Mouse (Mus musculus) bone marrow, adult 2 months (tissue): ENCODE measurements around the gene Crybg3. TPM values are rescaled to one million over a fixed set of nuclear protein-coding genes. Genes with fewer than 3 reads are reported as not detected.
A peak's percentile ranks its signal among the peaks of the same experiment; 100 is the strongest.

Source experiments
- H3K27ac ChIP-seq: fragments of 200-500 bp; 2 replicates; pipeline ENCODE4 v1.5.1; 2012; ENCODE audit warnings: low read depth, mild to moderate bottlenecking, control low read depth, inconsistent platforms, low read length; ENCODE audit not compliant: control insufficient read depth, poor library complexity, insufficient read depth
- H3K4me1 ChIP-seq: fragments of 200-500 bp; 2 replicates; pipeline ENCODE4 v1.6.1; 2011; ENCODE audit warnings: low read length; ENCODE audit not compliant: control insufficient read depth, insufficient read depth
- H3K4me3 ChIP-seq: fragments of 200-500 bp; replicated peaks from 2 replicates; pipeline ENCODE3; 2011; ENCODE audit warnings: mild to moderate bottlenecking, low read depth, low read length, control low read depth; ENCODE audit not compliant: control insufficient read depth
- CTCF ChIP-seq: fragments of 200-500 bp; IDR thresholded peaks from 2 replicates; pipeline ENCODE4 v1.5.1; 2011; ENCODE audit warnings: low read length, control low read depth; ENCODE audit not compliant: control insufficient read depth, insufficient read depth
- POLR2A ChIP-seq: fragments of 200-500 bp; IDR thresholded peaks from 2 replicates; pipeline ENCODE4 v1.6.1; 2011; ENCODE audit warnings: low read depth, mild to moderate bottlenecking, control low read depth, low read length, borderline replicate concordance; ENCODE audit not compliant: control insufficient read depth
- WGBS: fragments of 180-500 bp; shearing (Covaris S2); methylation state at CpG from one replicate; pipeline ENCODE4 v1.1.7; 2018; 5-methylcytosine and 5-hydroxymethylcytosine counted together
- polyA plus RNA-seq: library from polyadenylated mRNA; stranded (reverse); fragments of >200 nt; gene quantifications from 2 replicates; pipeline ENCODE4 v1.2.4, GENCODE M21; 2011; ENCODE audit warnings: low replicate concordance; ENCODE audit not compliant: missing spikeins, insufficient read depth, insufficient read length

Gene Crybg3
- polyA plus RNA-seq, 1 experiment: 6.1 TPM

DNA sequence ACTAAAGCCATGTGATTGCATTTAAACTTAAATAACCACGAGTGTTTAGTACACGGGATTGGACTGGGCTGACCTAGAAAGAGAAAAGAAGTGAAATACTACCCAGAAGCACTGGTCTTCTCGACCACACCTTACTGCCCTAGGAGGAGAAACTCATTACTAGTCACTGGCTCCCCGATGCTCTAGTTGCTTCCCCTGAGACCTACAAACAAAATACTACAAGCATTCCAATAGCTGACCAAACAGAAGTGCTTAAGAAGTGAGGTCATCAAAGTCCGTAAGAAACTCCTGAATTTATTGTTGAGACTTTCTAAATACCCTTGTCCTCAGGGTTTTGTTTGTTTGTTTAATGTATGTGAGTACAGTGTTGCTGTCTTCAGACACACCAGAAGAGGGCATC lies 90.9 kb downstream of the Crybg3 start:
- Histone ChIP-seq H3K4me1 (no peaks in the 10 kb centered on the region), H3K4me3 (no peak overlapping the region), H3K27ac (no peak overlapping the region)
- 79% methylated on average over 5 of the region's 5 CpGs for WGBS
- no peak for TF ChIP-seq CTCF
- no peak for TF ChIP-seq POLR2A

DNA sequence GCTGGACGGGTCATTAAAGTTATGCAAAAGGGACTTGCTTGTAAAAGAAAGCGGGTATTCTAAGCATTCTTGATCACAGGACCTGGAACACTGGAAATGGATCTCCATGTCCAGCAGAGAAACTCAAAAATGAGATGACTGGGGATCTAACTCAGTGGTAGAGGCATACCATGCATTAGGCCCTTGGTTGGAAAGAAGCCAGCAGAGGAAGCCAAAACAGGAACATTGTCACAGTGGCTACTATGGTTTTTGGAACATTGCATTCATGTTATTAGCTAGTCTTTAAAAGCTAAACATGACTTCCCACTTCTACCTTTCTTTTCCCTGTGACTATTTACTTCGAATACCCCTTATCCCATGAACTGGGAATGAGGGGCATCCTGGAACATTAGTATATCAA lies 101.6 kb downstream of the Crybg3 start:
- peaks cover 2% of the 10 kb centered on the region for H3K4me1 ChIP-seq
- TF ChIP-seq POLR2A: no peak
- TF ChIP-seq CTCF: no peak
- H3K27ac ChIP-seq: no peak overlapping the region
- H3K4me3 ChIP-seq: no peak overlapping the region
- WGBS: 82% methylated on average over 3 of the region's 3 CpGs

DNA sequence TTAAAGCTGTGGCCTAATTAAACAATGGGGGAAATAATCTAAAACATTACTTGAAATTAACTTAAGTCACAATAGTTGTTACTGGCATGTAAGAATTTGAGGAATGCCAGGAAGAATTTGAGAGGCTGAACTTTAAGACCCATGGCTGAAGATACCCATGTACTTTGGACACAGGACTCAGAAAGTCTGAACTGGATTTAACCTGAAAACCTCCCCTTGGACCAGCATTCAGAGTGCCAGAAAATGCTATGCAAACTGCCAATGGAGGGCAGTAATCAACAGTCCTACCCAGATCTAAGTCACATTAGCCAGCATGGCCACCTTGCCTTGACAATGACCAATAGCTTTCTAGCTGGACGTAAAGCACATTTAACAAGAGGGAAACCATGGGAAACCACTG lies 102.8 kb downstream of the Crybg3 start:
- no peak overlapping the region for H3K4me3 ChIP-seq
- 86% methylated on average over 1 of the region's 1 CpGs for WGBS
- TF ChIP-seq CTCF: no peak
- no peak for TF ChIP-seq POLR2A
- no peaks in the 10 kb centered on the region; the same call in none of the 2 replicates for H3K4me1 ChIP-seq
- no peak overlapping the region for H3K27ac ChIP-seq

DNA sequence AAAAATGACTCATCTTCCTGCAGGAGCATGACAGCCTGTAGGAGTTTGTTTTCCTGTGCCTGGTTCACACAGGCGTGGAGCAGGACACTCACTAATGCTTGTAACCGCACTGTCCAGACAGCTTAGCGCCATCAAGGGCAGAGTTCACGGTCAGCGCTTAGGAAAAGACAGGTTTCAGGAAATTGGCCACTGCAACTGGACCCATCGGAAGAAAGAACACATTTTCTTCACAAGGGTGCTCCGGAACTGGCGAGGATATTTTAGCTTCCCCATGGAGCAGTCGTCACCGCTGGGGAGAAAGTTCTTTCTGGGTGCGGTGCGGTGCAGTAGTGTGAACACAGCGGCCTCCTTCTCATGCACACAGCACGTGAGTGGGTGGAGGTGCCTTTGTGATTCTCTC lies 107.6 kb downstream of the Crybg3 start:
- Histone ChIP-seq H3K27ac (no peak overlapping the region), H3K4me3 (no peak overlapping the region), H3K4me1 (no peaks in the 10 kb centered on the region; the same call in 1 of the 2 replicates)
- WGBS: 91% methylated on average over 14 of the region's 14 CpGs
- TF ChIP-seq POLR2A: no peak
- no peak for TF ChIP-seq CTCF

DNA sequence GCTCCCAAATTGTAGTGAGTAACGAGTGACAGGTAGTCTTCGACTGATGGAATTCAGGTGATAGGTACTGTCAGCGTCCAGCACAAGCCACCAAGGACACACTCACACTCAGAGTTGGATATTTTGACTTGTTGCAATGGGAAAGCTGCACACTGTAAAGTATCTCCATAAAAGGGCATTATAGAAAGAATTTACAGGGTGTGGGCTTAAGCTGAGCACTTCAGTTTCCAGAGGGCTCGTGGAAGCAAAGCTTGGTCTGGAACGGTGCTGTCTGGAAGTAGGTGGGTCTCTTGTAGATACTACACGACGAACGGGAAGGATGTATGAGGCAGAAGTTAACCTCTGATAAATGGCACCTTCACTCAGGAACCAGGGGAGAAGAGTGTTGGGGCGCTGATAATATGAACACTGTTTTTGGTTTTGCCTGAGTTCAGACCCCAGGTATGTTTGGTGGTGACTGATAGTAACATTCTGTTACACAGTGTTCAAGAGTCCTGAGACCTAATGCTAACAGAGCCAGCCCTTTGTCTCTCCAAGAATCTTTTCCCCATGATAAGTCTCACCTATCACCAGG lies 112.7 kb downstream of the Crybg3 start:
- TF ChIP-seq POLR2A: no peak
- TF ChIP-seq CTCF: no peak

DNA sequence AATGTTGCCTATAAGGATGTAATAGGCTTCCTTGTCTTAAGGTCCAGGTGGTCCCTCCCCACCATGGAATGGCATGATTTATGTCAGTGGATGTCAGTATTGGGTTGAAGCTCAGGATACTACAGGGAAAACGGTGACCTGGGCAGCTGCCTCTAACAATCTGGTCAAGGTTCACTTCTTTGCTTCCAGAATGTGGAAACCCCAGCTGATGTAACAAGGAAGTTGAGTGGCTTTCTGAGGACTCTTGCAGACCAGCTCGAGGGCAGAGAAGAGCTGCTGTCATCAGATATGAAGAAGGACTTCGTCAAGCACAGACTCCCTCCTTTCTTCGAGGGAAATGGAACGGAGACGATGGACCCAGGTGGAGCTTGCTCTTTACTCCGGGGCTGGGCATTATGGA lies 113.5 kb downstream of the Crybg3 start:
- no peaks in the 10 kb centered on the region for H3K4me1 ChIP-seq

More for the DNA sequence above, 112.7 kb downstream of the Crybg3 start:
- Histone ChIP-seq H3K27ac (no peak overlapping the region), H3K4me1 (no peaks in the 10 kb centered on the region), H3K4me3 (no peak overlapping the region)
- 75% methylated on average over 9 of the region's 9 CpGs for WGBS

DNA sequence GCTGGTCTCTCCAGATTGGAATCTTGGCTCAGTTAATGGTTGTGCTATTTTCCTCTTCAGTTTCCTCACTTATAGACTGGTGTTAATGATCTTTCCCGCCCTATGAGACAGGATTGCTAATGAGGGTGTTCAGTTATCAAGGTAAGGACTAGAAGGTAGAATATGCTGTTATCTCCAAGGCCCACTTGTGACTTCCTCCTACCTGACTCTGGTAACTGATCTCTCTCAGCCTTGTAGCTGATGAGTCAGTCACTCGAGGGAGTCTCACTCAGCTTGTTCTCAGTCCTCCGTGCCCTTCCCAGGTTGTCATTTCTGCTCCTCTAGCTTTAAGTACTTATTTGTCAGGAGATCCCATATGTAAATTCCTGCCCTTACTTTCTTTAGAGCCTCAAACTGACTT lies 122.8 kb downstream of the Crybg3 start:
- TF ChIP-seq POLR2A (no peak), CTCF (no peak)
- WGBS: 70% methylated on average over 3 of the region's 3 CpGs
- Histone ChIP-seq H3K4me1 (no peaks in the 10 kb centered on the region), H3K4me3 (no peak overlapping the region), H3K27ac (no peak overlapping the region)

More for the DNA sequence above, 113.5 kb downstream of the Crybg3 start:
- 65% methylated on average over 7 of the region's 7 CpGs for WGBS
- Histone ChIP-seq H3K27ac (no peak overlapping the region), H3K4me3 (no peak overlapping the region)
- TF ChIP-seq POLR2A (no peak), CTCF (no peak)

DNA sequence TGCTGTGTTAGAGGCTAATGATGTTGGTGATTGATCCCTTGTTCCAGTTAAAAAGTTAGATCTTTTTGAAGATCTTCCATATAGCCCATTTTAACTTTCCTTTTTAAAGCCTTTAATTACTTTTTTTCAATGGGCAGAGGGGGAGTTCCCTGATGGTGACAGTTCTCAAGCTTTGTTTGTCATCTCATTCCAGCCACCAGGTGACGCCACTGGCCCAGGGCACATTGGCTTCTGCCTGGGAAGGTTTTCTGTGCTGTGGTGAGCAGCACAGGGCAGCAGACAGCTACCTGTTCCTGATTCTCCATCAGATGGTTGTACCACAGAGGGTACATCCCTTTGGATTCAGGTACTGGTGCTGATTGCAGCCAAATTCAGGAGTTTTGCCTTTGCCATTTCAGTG lies 126.0 kb downstream of the Crybg3 start:
- 23% methylated on average over 1 of the region's 1 CpGs for WGBS
- no peak overlapping the region for H3K4me3 ChIP-seq
- H3K4me1 ChIP-seq: no peaks in the 10 kb centered on the region; the same call in 1 of the 2 replicates
- H3K27ac ChIP-seq: no peak overlapping the region
- TF ChIP-seq POLR2A (no peak), CTCF (peak; percentile 90)

DNA sequence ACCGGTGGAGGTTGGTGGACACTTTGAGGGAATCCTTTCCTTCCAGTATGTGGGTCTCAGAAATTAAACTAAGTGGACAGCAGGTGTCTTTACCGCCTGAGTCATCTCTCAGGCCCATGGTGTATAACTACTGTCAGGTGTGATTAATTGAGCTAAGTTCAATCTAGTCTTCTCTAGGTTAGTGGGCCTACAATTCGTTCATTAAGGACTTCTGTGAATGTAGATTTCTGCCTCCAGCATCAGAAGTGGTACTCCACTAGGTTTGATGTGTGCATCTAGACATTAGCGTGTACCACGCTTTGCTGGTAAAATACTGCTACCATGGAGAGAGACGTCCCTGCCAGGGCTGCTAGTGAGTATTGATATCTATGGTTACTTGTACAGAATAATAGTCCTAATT lies 128.2 kb downstream of the Crybg3 start:
- Histone ChIP-seq H3K4me3 (peak overlapping the region; percentile 30), H3K27ac (no peak overlapping the region), H3K4me1 (no peaks in the 10 kb centered on the region; the same call in 1 of the 2 replicates)
- TF ChIP-seq CTCF (no peak), POLR2A (no peak)
- WGBS: 48% methylated on average over 6 of the region's 6 CpGs
